ENCODE assay signal across 8 mouse cellular contexts in genomic region chr13:67360131-67360744, GRCm38 (mm10). TPM values are rescaled to one million over a fixed set of nuclear protein-coding genes. Genes with fewer than 3 reads are reported as not detected.
DNase-seq lines count a peak whose midpoint lies in the region; ATAC-seq and TF ChIP-seq lines count a peak whose summit lies in the region.

TSS of gene Gm28044 (minus strand) at chr13:67360536.
TSS of gene Zfp953 (minus strand) at chr13:67360605.

- 1% methylated on average over 15 of the region's 15 CpGs for WGBS in forebrain, embryonic 13.5 days
- under 1% methylated on average over 15 of the region's 15 CpGs for WGBS in large intestine, adult 2 months
- under 1% methylated on average over 15 of the region's 15 CpGs for WGBS in liver, postnatal 0 days (ENCODE audit: insufficient replicate concordance)
- WGBS in neural tube, embryonic 14.5 days: under 1% methylated on average over 15 of the region's 15 CpGs

- H3K36me3 ChIP-seq in ES-Bruce4 (ENCODE audit: control insufficient read depth, insufficient read depth, low read length, poor library complexity, severe bottlenecking): no peaks in the 10 kb centered on the region
- no peaks in the 10 kb centered on the region for H3K36me3 ChIP-seq in forebrain, embryonic 13.5 days (ENCODE audit: poor library complexity, severe bottlenecking)
- no peaks in the 10 kb centered on the region for H3K36me3 ChIP-seq in liver, postnatal 0 days (replicated peaks; ENCODE audit: insufficient read depth, low read length)
- H3K36me3 ChIP-seq in neural tube, embryonic 14.5 days (ENCODE audit: control insufficient read depth, insufficient read depth, low read length): no peaks in the 10 kb centered on the region

- no peaks in the 10 kb centered on the region for H3K9me3 ChIP-seq in ES-Bruce4 (replicated peaks; ENCODE audit: control insufficient read depth, insufficient read depth, low read length, poor library complexity, severe bottlenecking)
- no peaks in the 10 kb centered on the region for H3K9me3 ChIP-seq in forebrain, embryonic 13.5 days (replicated peaks)
- H3K9me3 ChIP-seq in liver, postnatal 0 days (ENCODE audit: low read length): no peaks in the 10 kb centered on the region
- H3K9me3 ChIP-seq in neural tube, embryonic 14.5 days (ENCODE audit: control insufficient read depth, low read length): no peaks in the 10 kb centered on the region

- peak within 1 kb of the TSS; percentile 4; the same call in 1 of the 2 replicates for H3K27ac ChIP-seq in ES-Bruce4 (ENCODE audit: insufficient read depth, low read length)
- H3K27ac ChIP-seq in forebrain, embryonic 13.5 days: no peak within 1 kb of the TSS
- H3K27ac ChIP-seq in liver, postnatal 0 days (ENCODE audit: low read depth): peak within 1 kb of the TSS; percentile 90
- no peak within 1 kb of the TSS for H3K27ac ChIP-seq in neural tube, embryonic 14.5 days (ENCODE audit: low read depth, low read length)

- H3K4me1 ChIP-seq in ES-Bruce4 (ENCODE audit: control insufficient read depth, insufficient read depth, low read length): peaks cover 2% of the 10 kb centered on the region
- H3K4me1 ChIP-seq in forebrain, embryonic 13.5 days: peaks cover 13% of the 10 kb centered on the region
- H3K4me1 ChIP-seq in liver, postnatal 0 days (ENCODE audit: insufficient read depth): peaks cover 11% of the 10 kb centered on the region
- H3K4me1 ChIP-seq in neural tube, embryonic 14.5 days (ENCODE audit: control insufficient read depth, insufficient read depth, low read length): 0 out of 2 replicates have a peak, but pooled peaks cover 3% of the 10 kb centered on the region

- peak within 1 kb of the TSS; percentile 77 for H3K9ac ChIP-seq in ES-Bruce4 (ENCODE audit: low read depth, poor library complexity, severe bottlenecking)
- peak within 1 kb of the TSS; percentile 67 for H3K9ac ChIP-seq in forebrain, embryonic 13.5 days
- H3K9ac ChIP-seq in liver, postnatal 0 days (replicated peaks): peak within 1 kb of the TSS; percentile 85
- H3K9ac ChIP-seq in neural tube, embryonic 14.5 days (replicated peaks; ENCODE audit: low read depth, low read length): peak within 1 kb of the TSS; percentile 47

- no peak for TF ChIP-seq POLR2A in ES-Bruce4 (IDR thresholded peaks at IDR 0.05; ENCODE audit: insufficient read depth, low read length)

- intact Hi-C loops in heart, postnatal 10 days (cut with DNase I): loop anchor here (2.0 kb wide), 1 partner anchor 27 kb away; the partner anchor contains the start of gene Zfp595

- no peak for TF ChIP-seq EP300 in ES-Bruce4 (IDR thresholded peaks at IDR 0.05; ENCODE audit: insufficient read depth, low read depth, low read length)
- no peak for TF ChIP-seq EP300 in liver, postnatal 0 days (IDR thresholded peaks at IDR 0.05; ENCODE audit: low read depth)

- H3K4me3 ChIP-seq in ES-Bruce4 (ENCODE audit: low read depth, low read length): peak within 1 kb of the TSS; percentile 100
- H3K4me3 ChIP-seq in forebrain, embryonic 13.5 days: peak within 1 kb of the TSS; percentile 66
- H3K4me3 ChIP-seq in liver, postnatal 0 days (ENCODE audit: low read depth, low read length): peak within 1 kb of the TSS; percentile 91
- peak within 1 kb of the TSS; percentile 60 for H3K4me3 ChIP-seq in neural tube, embryonic 14.5 days (ENCODE audit: low read depth, low read length)

- peak within 1 kb of the TSS; percentile 70 for H3K4me2 ChIP-seq in forebrain, embryonic 13.5 days
- peak within 1 kb of the TSS; percentile 81 for H3K4me2 ChIP-seq in liver, postnatal 0 days (ENCODE audit: low read depth, low read length)
- peak within 1 kb of the TSS; percentile 63 for H3K4me2 ChIP-seq in neural tube, embryonic 14.5 days (ENCODE audit: low read depth, low read length)

- DNase-seq in heart, postnatal 10 days: peak; percentile 93 to 95
- DNase-seq in large intestine, adult 2 months (ENCODE audit: low read depth, low spot score): peak; percentile 94
- DNase-seq in liver, postnatal 0 days: peak; percentile 90
- DNase-seq in testis, postnatal 10 days (ENCODE audit: low spot score): peak; percentile 88

- TF ChIP-seq CTCF in ES-Bruce4 (IDR thresholded peaks at IDR 0.05; ENCODE audit: low read depth, low read length): no peak
- TF ChIP-seq CTCF in liver, postnatal 0 days (IDR thresholded peaks at IDR 0.05; ENCODE audit: low read depth): peak; percentile 41

- peak; percentile 90 for ATAC-seq in cerebellum, adult (ENCODE audit: insufficient number of reproducible peaks, low FRiP score, low TSS enrichment)
- ATAC-seq in forebrain, embryonic 13.5 days: peak; percentile 98
- ATAC-seq in liver, postnatal 0 days: peak; percentile 93
- ATAC-seq in neural tube, embryonic 14.5 days (ENCODE audit: low read depth): peak; percentile 97

- no peaks in the 10 kb centered on the region for H3K27me3 ChIP-seq in ES-Bruce4 (ENCODE audit: control insufficient read depth, insufficient read depth, low read length, poor library complexity, severe bottlenecking)
- H3K27me3 ChIP-seq in forebrain, embryonic 13.5 days: no peaks in the 10 kb centered on the region
- H3K27me3 ChIP-seq in liver, postnatal 0 days (ENCODE audit: insufficient read depth, low read length): no peaks in the 10 kb centered on the region
- H3K27me3 ChIP-seq in neural tube, embryonic 14.5 days (ENCODE audit: control insufficient read depth, insufficient read depth, low read length): no peaks in the 10 kb centered on the region

RNA-seq across cellular contexts. Expression of gene Gm28044, which starts in this region (rescaled TPM):
- polyA plus RNA-seq in ES-Bruce4 (2011; ENCODE audit: insufficient read depth, insufficient read length, low read depth, missing spikeins): 2.5 and 4.6 TPM in 2 replicates
- 0.88 TPM in 1 of 2 replicates, not detected in the other for polyA plus RNA-seq in forebrain, embryonic 13.5 days (2015; fragmentation: Nextera tagmentation; extraction: Ambion mirVana)
- total RNA-seq in heart, postnatal 10 days (2021): 1 to 10 TPM; 1.0 to 2.4 TPM
- polyA plus RNA-seq in large intestine, adult 2 months (2012; rRNA removed): not detected in 2 replicates
- polyA plus RNA-seq in liver, postnatal 0 days (2015; fragmentation: Nextera tagmentation; extraction: Ambion mirVana): 0.25 TPM in 1 of 2 replicates, not detected in the other
- polyA plus RNA-seq in neural tube, embryonic 14.5 days (2014; fragmentation: Nextera tagmentation; extraction: Ambion mirVana): not detected in 2 replicates

RNA-seq across cellular contexts. Expression of gene Zfp953, which starts in this region (rescaled TPM):
- 3.8 and 4.5 TPM in 2 replicates for polyA plus RNA-seq in ES-Bruce4 (2011; ENCODE audit: insufficient read depth, insufficient read length, low read depth, missing spikeins)
- polyA plus RNA-seq in forebrain, embryonic 13.5 days (2015; fragmentation: Nextera tagmentation; extraction: Ambion mirVana): 0.55 and 0.70 TPM in 2 replicates
- total RNA-seq in heart, postnatal 10 days (2021): 1 to 10 TPM; 1.6 to 1.9 TPM
- polyA plus RNA-seq in large intestine, adult 2 months (2012; rRNA removed): 0.38 and 0.42 TPM in 2 replicates
- 0.45 and 0.52 TPM in 2 replicates for polyA plus RNA-seq in liver, postnatal 0 days (2015; fragmentation: Nextera tagmentation; extraction: Ambion mirVana)
- 0.84 and 1.0 TPM in 2 replicates for polyA plus RNA-seq in neural tube, embryonic 14.5 days (2014; fragmentation: Nextera tagmentation; extraction: Ambion mirVana)

Comparison
In these comparisons a context has a peak if more than half of its experiments do, and no peak if none do; other contexts are left out.
1. Peak in ATAC-seq, H3K4me3 ChIP-seq, H3K9ac ChIP-seq and H3K4me2 ChIP-seq in forebrain, embryonic 13.5 days; RNA of the genes that start here not detected or under 1 TPM.
2. Peak in DNase-seq in large intestine, adult 2 months; RNA of the genes that start here not detected or under 1 TPM.
3. Peak in DNase-seq, ATAC-seq, H3K4me3 ChIP-seq, H3K27ac ChIP-seq, H3K9ac ChIP-seq and H3K4me2 ChIP-seq in liver, postnatal 0 days; RNA of the genes that start here not detected or under 1 TPM.